Mouse (Mus musculus): Measurements from ENCODE around the gene M1ap. TPM values are rescaled to one million over a fixed set of nuclear protein-coding genes. Genes with fewer than 3 reads are reported as not detected.

Gene M1ap
- polyA plus RNA-seq, 1 experiment from 2014 or later, result 0.16 TPM

DNA sequence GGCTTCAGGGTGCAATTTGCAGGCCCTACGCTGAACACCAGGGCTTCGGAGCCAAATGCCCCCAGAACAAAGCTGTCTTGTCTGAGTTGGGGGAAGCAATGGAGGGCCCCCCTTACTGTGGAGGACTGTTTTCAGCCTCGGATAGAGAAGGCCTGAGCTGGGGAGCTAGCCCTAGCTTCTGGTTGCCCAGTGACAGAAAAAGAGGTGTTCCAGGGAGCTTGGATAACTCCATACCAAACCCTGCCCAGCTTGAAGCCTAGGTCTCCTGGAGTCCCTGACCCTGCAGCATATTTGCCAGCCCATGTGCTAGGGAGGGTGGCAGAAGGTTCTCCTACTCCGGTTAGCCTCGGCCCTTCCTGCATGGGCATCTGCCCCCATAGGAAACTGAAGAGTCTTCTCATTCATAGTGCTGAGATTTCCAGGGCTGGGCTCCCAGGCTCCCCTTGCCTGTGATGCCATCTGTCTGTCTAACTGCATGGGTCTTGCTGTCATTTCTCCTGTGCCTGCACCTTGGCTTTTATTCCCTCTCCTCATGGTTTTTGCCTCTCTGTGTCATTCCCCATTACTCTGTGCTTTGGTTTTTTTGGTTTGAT is 87.9 kb downstream of the M1ap start:
- no peak for ATAC-seq (ENCODE audit: low FRiP score)
- Histone ChIP-seq H3K4me3 (replicated peaks; ENCODE audit: low read length) (peak overlapping the region; percentile 38), H3K4me1 (replicated peaks; ENCODE audit: control insufficient read depth, insufficient read depth, low read length) (peaks cover 26% of the 10 kb centered on the region; the same call in 1 of the 2 replicates), H3K27me3 (ENCODE audit: control insufficient read depth, insufficient read depth, low read length) (peaks cover 43% of the 10 kb centered on the region), H3K9ac (0 out of 2 replicates have a peak overlapping the region, but pooled peaks have one; percentile 44), H3K27ac (0 out of 2 replicates have a peak overlapping the region, but pooled peaks have one; percentile 39), H3K4me2 (replicated peaks) (peak overlapping the region; percentile 67), H3K36me3 (replicated peaks; ENCODE audit: control insufficient read depth, insufficient read depth) (no peaks in the 10 kb centered on the region), H3K9me3 (ENCODE audit: control insufficient read depth, low read length) (no peaks in the 10 kb centered on the region)
- WGBS, result 28% methylated on average over 5 of the region's 5 CpGs
- no peak for DNase-seq (ENCODE audit: low spot score)

DNA sequence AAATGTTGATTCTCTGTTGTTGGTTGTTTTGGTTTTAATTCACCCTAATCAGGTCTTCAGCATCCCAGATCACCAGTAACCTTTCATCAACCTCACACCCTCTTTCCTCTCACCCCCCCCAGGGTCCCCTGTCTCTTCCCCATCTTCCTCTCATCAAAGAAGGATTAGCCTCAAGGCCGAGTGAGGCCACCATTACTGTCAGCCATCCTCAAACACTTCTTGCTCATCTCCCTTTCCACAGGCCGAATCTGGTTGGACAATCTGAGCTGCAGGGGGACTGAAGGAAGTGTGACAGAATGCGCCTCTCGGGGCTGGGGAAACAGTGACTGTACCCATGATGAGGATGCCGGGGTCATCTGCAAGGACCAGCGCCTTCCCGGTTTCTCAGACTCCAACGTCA is 90.5 kb downstream of the M1ap start:
- Histone ChIP-seq H3K27me3 (ENCODE audit: control insufficient read depth, insufficient read depth, low read length) (peaks cover 28% of the 10 kb centered on the region), H3K9ac (no peak overlapping the region), H3K9me3 (ENCODE audit: control insufficient read depth, low read length) (no peaks in the 10 kb centered on the region), H3K27ac (no peak overlapping the region), H3K4me2 (replicated peaks) (no peak overlapping the region), H3K4me3 (replicated peaks; ENCODE audit: low read length) (no peak overlapping the region), H3K4me1 (replicated peaks; ENCODE audit: control insufficient read depth, insufficient read depth, low read length) (peaks cover 23% of the 10 kb centered on the region; the same call in 1 of the 2 replicates), H3K36me3 (replicated peaks; ENCODE audit: control insufficient read depth, insufficient read depth) (no peaks in the 10 kb centered on the region)
- 83% methylated on average over 8 of the region's 8 CpGs for WGBS
- DNase-seq (ENCODE audit: low spot score), result no peak
- ATAC-seq (ENCODE audit: low FRiP score), result no peak

DNA sequence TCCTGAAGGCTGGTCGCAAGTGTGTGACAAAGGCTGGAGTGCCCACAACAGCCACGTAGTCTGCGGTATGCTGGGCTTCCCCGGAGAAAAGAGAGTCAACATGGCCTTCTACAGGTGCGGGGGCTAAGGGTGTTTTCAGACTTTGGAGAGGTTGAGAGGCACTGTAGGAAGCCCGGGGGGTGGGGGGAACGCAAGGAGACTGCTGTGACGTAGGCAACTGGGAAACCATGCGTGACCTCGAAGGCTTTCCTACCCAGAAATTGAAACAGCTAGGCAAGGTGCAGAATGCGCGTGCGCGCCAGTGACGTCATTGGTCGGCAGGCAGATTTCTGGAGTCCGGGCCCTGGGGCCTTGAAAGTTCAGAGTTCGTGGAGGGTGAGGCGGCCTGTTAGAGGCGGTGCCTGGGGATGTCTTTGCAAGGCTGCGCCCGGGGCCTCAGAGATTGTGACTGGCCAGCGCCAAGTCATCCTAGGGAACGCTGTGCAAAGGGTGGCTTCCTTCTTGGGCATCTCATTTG is 91.9 kb downstream of the M1ap start:
- 8% methylated on average over 24 of the region's 24 CpGs for WGBS
- Histone ChIP-seq H3K4me1 (replicated peaks; ENCODE audit: control insufficient read depth, insufficient read depth, low read length) (peaks cover 13% of the 10 kb centered on the region; the same call in 1 of the 2 replicates), H3K27ac (no peak overlapping the region), H3K9ac (peak overlapping the region; percentile 45; the same call in 1 of the 2 replicates), H3K36me3 (replicated peaks; ENCODE audit: control insufficient read depth, insufficient read depth) (no peaks in the 10 kb centered on the region), H3K9me3 (ENCODE audit: control insufficient read depth, low read length) (no peaks in the 10 kb centered on the region), H3K27me3 (ENCODE audit: control insufficient read depth, insufficient read depth, low read length) (peaks cover 15% of the 10 kb centered on the region), H3K4me2 (replicated peaks) (peak overlapping the region; percentile 71), H3K4me3 (replicated peaks; ENCODE audit: low read length) (peak overlapping the region; percentile 24)
- ATAC-seq (ENCODE audit: low FRiP score) (peak; percentile 61), DNase-seq (ENCODE audit: low spot score) (peak; percentile 91)

DNA sequence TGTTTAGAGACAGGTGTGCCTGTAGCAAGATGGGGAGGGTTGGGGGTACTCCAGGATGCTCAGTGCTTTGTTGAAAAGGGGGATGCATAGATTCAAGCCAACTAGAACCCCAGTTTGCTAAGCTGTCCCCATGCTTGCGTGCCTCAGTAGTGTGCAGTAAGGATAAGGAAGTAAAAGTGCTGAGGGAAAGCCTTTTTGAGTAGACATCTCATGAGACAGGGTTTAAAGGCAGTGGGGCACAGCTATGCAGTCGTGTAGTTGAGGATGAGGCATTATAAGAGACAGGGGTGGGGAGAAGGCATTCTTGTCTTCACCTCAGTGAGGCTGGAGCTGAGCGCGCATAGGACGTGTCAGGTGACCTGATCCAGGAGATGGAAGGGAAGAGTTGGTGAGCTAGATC is 93.9 kb downstream of the M1ap start:
- ATAC-seq (ENCODE audit: low FRiP score), result no peak

DNA sequence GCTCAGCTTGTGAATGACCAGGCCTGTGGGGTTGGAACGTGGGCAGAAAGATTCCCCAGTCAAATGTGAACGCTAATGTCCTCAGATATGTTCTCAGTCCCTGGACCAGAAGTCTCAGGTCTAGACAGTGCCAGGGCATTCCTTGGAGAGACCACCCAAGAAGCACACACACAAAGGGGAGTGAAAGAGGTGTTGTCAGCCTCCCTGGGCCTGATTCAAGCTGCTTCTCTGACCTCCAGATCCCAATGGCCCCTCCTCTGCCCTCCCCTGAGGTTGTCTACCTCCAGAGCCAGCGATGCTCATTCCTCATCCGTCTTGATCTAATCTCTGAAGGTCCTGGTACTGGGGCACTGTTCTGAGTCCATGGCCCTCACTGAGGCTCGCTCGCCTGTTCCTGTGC is 96.9 kb downstream of the M1ap start:
- Histone ChIP-seq H3K27ac (no peak overlapping the region), H3K27me3 (ENCODE audit: control insufficient read depth, insufficient read depth, low read length) (no peaks in the 10 kb centered on the region), H3K36me3 (replicated peaks; ENCODE audit: control insufficient read depth, insufficient read depth) (no peaks in the 10 kb centered on the region), H3K4me3 (replicated peaks; ENCODE audit: low read length) (no peak overlapping the region), H3K4me2 (replicated peaks) (no peak overlapping the region), H3K9me3 (ENCODE audit: control insufficient read depth, low read length) (no peaks in the 10 kb centered on the region), H3K4me1 (replicated peaks; ENCODE audit: control insufficient read depth, insufficient read depth, low read length) (0 out of 2 replicates have a peak, but pooled peaks cover 2% of the 10 kb centered on the region), H3K9ac (no peak overlapping the region)
- no peak for ATAC-seq (ENCODE audit: low FRiP score)
- no peak for DNase-seq (ENCODE audit: low spot score)
- 72% methylated on average over 6 of the region's 6 CpGs for WGBS

More for the DNA sequence above, 93.9 kb downstream of the M1ap start:
- no peaks in the 10 kb centered on the region for H3K9me3 ChIP-seq (ENCODE audit: control insufficient read depth, low read length)
- no peak overlapping the region for H3K4me2 ChIP-seq (replicated peaks)
- H3K9ac ChIP-seq, result no peak overlapping the region
- no peaks in the 10 kb centered on the region; the same call in 1 of the 2 replicates for H3K27me3 ChIP-seq (ENCODE audit: control insufficient read depth, insufficient read depth, low read length)
- no peak overlapping the region for H3K27ac ChIP-seq
- 81% methylated on average over 5 of the region's 5 CpGs for WGBS
- no peak for DNase-seq (ENCODE audit: low spot score)
- H3K36me3 ChIP-seq (replicated peaks; ENCODE audit: control insufficient read depth, insufficient read depth), result no peaks in the 10 kb centered on the region
- no peak overlapping the region for H3K4me3 ChIP-seq (replicated peaks; ENCODE audit: low read length)
- H3K4me1 ChIP-seq (replicated peaks; ENCODE audit: control insufficient read depth, insufficient read depth, low read length), result peaks cover 7% of the 10 kb centered on the region; the same call in 1 of the 2 replicates

DNA sequence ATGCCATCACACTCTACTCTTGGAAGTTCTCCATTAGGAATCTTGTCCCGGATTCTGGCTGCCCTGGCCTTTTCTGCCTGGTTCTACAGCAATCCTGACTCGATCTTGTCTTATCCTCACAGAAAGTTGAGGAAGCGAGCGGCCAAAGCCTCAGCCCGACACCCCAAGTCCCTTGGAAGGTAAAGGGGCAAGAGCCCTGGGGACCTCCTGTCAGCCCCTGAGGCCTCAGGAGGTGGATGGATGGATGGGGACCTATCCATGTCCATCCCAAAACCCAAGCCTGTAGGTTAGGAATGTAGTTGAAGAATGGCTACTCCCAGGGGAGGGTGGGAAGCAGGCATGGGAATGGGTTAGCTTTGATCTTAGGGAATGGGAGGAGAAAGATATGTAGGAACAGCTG is 97.3 kb downstream of the M1ap start:
- WGBS, result 92% methylated on average over 5 of the region's 5 CpGs

DNA sequence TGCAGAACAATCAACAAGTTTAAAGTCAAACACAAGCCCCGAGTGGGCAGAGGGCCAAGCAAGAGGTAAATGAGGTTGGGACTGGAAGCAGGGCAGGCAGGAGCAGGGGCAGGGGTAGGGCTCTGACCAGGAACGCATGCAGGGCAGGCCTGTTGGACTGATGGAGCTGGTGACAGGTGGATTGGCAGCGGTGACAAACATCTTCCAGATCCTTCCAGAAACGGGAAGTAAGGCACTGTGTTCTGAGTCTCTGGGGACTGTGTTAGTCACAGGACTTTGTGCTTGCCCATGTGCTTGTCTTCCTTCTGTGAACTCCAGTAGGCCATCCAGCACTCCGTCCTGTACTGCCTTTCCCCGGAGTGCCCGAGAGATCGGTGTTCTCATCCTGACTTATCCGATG is 98.0 kb downstream of the M1ap start:
- 78% methylated on average over 9 of the region's 9 CpGs for WGBS
- DNase-seq (ENCODE audit: low spot score) (no peak), ATAC-seq (ENCODE audit: low FRiP score) (no peak)
- Histone ChIP-seq H3K4me3 (replicated peaks; ENCODE audit: low read length) (no peak overlapping the region), H3K9ac (no peak overlapping the region), H3K27ac (no peak overlapping the region), H3K9me3 (ENCODE audit: control insufficient read depth, low read length) (no peaks in the 10 kb centered on the region), H3K27me3 (ENCODE audit: control insufficient read depth, insufficient read depth, low read length) (no peaks in the 10 kb centered on the region), H3K36me3 (replicated peaks; ENCODE audit: control insufficient read depth, insufficient read depth) (no peaks in the 10 kb centered on the region), H3K4me2 (replicated peaks) (no peak overlapping the region), H3K4me1 (replicated peaks; ENCODE audit: control insufficient read depth, insufficient read depth, low read length) (no peaks in the 10 kb centered on the region)

More for the DNA sequence above, 97.3 kb downstream of the M1ap start:
- Histone ChIP-seq H3K4me2 (replicated peaks) (no peak overlapping the region), H3K4me1 (replicated peaks; ENCODE audit: control insufficient read depth, insufficient read depth, low read length) (no peaks in the 10 kb centered on the region), H3K4me3 (replicated peaks; ENCODE audit: low read length) (no peak overlapping the region), H3K9ac (no peak overlapping the region), H3K36me3 (replicated peaks; ENCODE audit: control insufficient read depth, insufficient read depth) (no peaks in the 10 kb centered on the region), H3K27me3 (ENCODE audit: control insufficient read depth, insufficient read depth, low read length) (no peaks in the 10 kb centered on the region), H3K9me3 (ENCODE audit: control insufficient read depth, low read length) (no peaks in the 10 kb centered on the region), H3K27ac (no peak overlapping the region)
- no peak for DNase-seq (ENCODE audit: low spot score)
- no peak for ATAC-seq (ENCODE audit: low FRiP score)

DNA sequence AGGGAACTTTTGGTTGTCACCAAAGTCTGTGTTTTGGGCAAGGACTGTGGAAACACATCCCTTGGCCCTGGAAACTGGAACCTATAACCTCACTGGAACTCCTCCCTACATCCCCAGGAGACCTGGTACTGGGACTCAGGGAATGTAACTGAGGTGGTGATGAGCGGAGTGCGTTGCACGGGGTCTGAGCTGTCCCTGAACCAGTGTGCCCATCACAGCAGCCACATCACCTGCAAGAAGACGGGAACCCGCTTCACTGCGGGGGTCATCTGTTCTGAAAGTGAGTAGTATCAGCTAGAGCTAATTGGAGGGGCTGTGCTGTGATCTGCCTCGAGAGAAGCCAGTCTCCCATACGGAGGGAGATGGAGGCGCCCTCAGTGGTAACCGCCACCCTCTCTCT is 102.7 kb downstream of the M1ap start:
- no peak overlapping the region for H3K27ac ChIP-seq
- H3K4me2 ChIP-seq (replicated peaks), result no peak overlapping the region

DNA sequence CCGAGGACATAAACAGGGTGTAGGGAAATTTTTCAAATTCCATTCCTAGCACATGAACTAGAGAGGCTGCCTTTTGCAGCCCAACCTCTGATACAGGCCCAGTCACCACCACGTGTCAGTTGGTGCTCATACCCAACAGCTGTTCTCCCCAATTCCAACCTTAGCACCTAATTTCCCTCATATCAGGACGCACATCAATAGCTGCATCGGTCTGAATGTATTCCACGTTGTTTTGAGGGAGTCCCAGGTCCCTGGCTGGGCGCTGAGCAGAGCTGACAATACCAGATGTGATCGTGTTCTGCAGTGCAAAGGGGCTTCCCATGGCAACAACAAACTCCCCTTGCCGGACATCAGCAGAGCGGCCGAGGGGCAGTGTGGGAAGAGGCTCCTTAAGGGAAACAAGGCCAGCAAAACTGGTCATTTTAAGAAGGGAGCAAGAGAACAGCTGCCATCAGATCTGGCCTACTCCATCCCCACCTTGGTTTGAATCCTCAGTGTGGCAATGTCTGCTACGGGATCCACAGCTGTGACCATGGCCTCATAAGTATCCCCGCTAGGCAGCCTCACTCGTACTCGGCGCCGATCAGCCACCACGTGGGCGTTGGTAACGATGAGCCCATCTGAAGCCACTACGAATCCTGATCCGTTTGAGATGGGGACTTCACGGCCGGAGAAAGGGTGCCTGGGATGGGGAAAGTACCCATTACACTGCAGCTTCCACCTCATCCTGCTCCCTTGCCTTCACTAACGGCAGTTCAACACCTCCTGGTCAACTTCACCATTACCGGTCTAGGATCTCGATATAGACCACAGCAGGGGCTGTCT is 106.6 kb downstream of the M1ap start:
- peak; percentile 9; the same call in 1 of the 2 replicates for ATAC-seq (ENCODE audit: low FRiP score)
- 2% methylated on average over 26 of the region's 26 CpGs for WGBS
- DNase-seq (ENCODE audit: low spot score), result peak; percentile 48

More for the DNA sequence above, 102.7 kb downstream of the M1ap start:
- Histone ChIP-seq H3K36me3 (replicated peaks; ENCODE audit: control insufficient read depth, insufficient read depth) (peaks cover 16% of the 10 kb centered on the region; the same call in 1 of the 2 replicates), H3K4me1 (replicated peaks; ENCODE audit: control insufficient read depth, insufficient read depth, low read length) (peaks cover 12% of the 10 kb centered on the region), H3K9ac (no peak overlapping the region), H3K4me3 (replicated peaks; ENCODE audit: low read length) (no peak overlapping the region), H3K27me3 (ENCODE audit: control insufficient read depth, insufficient read depth, low read length) (no peaks in the 10 kb centered on the region), H3K9me3 (ENCODE audit: control insufficient read depth, low read length) (no peaks in the 10 kb centered on the region)
- ATAC-seq (ENCODE audit: low FRiP score) (no peak), DNase-seq (ENCODE audit: low spot score) (no peak)
- WGBS, result 79% methylated on average over 10 of the region's 10 CpGs

More for the DNA sequence above, 106.6 kb downstream of the M1ap start:
- peak overlapping the region; percentile 93 for H3K9ac ChIP-seq
- peak overlapping the region; percentile 85 for H3K4me2 ChIP-seq (replicated peaks)
- H3K27me3 ChIP-seq (ENCODE audit: control insufficient read depth, insufficient read depth, low read length), result no peaks in the 10 kb centered on the region
- H3K27ac ChIP-seq, result peak overlapping the region; percentile 87
- peaks cover 29% of the 10 kb centered on the region for H3K36me3 ChIP-seq (replicated peaks; ENCODE audit: control insufficient read depth, insufficient read depth)
- H3K4me3 ChIP-seq (replicated peaks; ENCODE audit: low read length), result peak overlapping the region; percentile 95
- peaks cover 23% of the 10 kb centered on the region for H3K4me1 ChIP-seq (replicated peaks; ENCODE audit: control insufficient read depth, insufficient read depth, low read length)
- H3K9me3 ChIP-seq (ENCODE audit: control insufficient read depth, low read length), result no peaks in the 10 kb centered on the region
